Mouse (Mus musculus): ENCODE measurements at regions not wholly inside any gene's neighbourhood (a gene's known extent, or its start where the extent isn't known, plus 50 kb on each side); places are given as distances from the start of the nearest gene placed in this dataset.
A peak's percentile ranks its signal among the peaks of the same experiment; 100 is the strongest.

- no peak for DNase-seq (ENCODE audit: low spot score)
These were observed 152.3 kb downstream of the Dkk2 start for GRCm38 (mm10) chr3:132237344-132237743.

GRCm38 (mm10) chr3:132257834-132258233 lies 172.7 kb downstream of the Dkk2 start:
- no peak for DNase-seq (ENCODE audit: low spot score)

DNA sequence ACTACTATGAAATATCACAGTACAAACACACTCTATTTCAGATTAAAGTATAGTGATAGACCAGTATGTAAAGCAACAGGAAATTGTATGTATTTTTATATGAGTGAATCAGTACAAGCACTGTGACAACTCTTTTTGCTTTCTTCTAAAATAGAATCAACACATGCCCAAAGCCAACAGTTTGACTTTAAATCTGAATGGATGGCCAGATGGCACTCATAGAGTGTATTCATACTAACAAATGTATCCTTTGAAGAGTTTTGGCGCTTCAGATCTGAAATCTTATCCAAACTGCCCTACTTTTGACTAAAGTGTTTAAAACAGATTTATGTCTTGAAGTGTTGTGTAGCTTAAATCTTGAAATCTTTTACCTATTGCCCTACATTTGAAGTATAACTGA lies 184.5 kb downstream of the Dkk2 start:
- no peak for DNase-seq (ENCODE audit: low spot score)

DNA sequence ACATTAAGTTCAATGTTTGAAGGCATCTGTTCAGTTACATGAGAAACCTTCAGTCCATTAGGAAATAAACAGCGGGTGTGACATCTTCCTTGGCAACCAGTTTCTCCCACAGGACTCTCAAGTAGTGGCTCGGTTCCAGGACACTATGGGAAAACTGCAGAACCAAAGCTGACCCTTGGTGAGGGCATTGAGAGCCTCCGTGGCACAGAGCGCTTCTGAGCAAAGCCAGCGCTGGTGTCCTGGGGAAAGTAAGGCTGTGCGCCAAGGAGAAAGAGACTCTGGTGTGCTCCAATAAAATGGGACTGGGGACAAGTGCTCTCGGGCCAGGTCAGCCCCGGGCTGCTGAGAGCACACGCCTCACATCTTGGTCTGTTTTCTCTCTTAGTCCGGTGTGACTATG lies 189.7 kb downstream of the Dkk2 start:
- DNase-seq (ENCODE audit: low spot score) = no peak

GRCm38 (mm10) chr3:132277771-132278170 lies 192.7 kb downstream of the Dkk2 start:
- no peak for DNase-seq (ENCODE audit: low spot score)

DNA sequence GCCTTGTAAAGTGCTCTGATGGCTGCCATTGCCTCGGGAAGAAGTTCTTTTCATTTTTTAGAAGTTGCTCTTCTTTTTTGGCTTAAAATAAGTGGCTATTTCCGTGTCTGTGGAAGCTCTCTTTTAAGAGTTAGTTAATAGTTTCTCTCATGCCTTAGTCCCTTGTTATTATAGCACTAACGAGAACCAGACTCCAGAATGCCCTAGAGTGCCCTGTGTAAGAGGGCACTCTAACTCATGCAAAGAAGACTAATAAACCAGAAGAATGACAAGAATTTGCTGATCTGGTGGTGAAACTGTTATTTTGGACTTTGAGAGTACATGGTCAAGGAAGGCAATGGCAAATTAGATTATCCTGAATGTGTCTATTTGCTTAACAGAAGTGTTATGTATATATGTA lies 202.6 kb downstream of the Dkk2 start:
- DNase-seq (ENCODE audit: low spot score) = no peak

GRCm38 (mm10) chr3:132326961-132327360 lies 241.9 kb downstream of the Dkk2 start:
- no peak for DNase-seq (ENCODE audit: low spot score)

- peak; percentile 53 for DNase-seq (ENCODE audit: low spot score)
These were observed 258.5 kb downstream of the Dkk2 start for GRCm38 (mm10) chr3:132343625-132344024.

DNA sequence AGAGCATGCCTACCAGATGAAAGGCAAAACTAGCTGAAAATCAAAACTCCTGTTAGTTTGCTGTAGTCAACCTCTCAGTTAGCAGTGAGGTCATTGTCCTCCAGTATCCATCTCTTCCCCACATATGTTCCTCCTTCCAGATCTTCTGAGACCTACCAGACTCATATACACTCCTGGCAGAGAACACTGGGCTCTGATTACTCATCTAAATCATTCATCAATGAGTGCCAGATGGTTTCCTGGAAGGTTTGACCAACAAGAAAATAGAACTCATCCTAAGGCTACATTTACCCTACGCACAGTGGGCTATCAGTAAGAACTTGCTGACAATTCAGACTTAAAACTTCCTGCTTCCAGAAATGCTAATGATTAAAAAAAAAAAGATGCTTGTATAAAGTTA lies 260.8 kb downstream of the Dkk2 start:
- DNase-seq (ENCODE audit: low spot score) = no peak

- peak; percentile 24 for DNase-seq (ENCODE audit: low spot score)
These were observed 264.5 kb downstream of the Dkk2 start for GRCm38 (mm10) chr3:132349602-132350001.

- DNase-seq (ENCODE audit: low spot score) = no peak
These were observed 268.1 kb downstream of the Dkk2 start for GRCm38 (mm10) chr3:132353204-132353603.

GRCm38 (mm10) chr3:132359596-132359995 lies 270.0 kb upstream of the Gimd1 start:
- no peak for DNase-seq (ENCODE audit: low spot score)

- DNase-seq (ENCODE audit: low spot score) = no peak
These were observed 254.0 kb upstream of the Gimd1 start for GRCm38 (mm10) chr3:132375579-132375978.

DNA sequence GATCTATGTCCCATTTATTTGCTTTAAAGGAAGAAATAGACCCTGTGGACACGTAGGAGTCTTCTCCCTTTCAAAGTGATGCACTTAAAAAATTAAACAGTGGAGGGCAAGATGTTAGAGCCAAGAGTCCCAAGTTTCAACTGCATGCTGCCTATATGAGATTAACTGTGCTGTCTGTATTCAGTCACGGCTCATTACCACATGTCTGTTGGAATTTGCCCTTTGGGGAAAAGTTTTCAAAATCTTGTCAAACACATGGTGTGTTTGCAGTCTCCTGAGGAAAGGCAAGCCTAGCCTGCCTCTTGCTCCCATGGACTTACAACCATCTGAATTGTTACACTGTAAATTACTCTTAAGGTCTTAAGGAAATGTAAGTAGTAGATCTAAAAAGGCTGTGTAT lies 211.9 kb upstream of the Gimd1 start:
- no peak for DNase-seq (ENCODE audit: low spot score)

DNA sequence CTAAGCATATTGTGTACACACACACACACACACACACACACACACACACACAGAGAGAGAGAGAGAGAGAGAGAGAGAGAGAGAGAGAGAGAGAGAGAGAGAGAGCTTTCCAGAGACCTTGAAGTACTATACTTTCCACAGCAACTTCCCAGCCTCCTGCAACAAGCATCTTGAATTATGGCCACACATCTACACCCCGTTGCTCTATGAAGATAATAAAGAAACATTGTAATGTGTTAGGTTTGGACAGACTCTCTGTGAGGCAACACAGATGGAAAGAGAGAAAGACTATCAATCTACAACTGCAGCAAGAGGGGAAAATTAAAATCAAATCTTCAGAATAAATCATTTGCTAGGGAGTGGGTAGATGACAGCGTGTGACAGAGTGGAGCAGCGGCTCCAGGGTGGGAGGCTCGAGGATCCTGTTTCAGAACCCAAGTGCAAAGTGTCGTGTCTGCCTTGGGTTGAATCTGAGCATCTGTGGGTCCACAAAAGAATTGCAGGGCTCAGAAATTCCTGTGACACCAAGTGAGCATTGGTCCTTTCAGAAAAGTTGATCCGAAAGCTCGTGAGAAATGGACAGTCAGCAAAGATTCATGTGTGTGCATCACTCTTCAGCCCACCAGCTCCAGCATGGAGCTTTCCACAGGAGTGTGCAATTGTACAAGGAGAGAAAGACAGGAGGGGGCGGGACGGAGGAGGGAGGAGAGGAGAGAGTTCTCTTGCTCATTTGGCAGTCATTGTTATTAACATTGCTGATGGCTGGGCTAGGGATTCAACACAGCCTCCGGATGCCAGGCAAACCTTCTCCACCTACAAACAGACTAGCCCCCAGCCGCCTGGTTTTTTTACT lies 203.6 kb upstream of the Gimd1 start:
- peak; percentile 14 for DNase-seq (ENCODE audit: low spot score)

DNA sequence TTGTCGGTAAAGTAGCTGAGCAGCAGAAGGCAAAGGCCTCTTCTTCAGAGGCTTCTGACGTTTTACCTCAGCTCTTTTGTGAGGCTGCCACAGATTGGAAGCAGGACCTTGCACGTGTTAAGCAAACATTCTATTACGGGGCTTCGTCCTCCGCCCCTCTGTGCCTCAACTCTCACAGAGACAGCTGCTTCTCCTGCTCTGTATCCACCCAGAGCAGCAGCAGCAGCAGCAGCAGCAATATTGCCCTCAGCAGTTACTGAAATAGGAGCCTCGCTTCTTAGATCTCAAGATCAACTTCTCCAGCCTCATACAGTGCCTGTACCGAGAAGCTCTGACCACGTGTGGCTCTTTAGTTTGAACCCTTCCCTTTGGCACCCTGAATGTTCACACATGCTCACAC lies 202.4 kb upstream of the Gimd1 start:
- no peak for DNase-seq (ENCODE audit: low spot score)

DNA sequence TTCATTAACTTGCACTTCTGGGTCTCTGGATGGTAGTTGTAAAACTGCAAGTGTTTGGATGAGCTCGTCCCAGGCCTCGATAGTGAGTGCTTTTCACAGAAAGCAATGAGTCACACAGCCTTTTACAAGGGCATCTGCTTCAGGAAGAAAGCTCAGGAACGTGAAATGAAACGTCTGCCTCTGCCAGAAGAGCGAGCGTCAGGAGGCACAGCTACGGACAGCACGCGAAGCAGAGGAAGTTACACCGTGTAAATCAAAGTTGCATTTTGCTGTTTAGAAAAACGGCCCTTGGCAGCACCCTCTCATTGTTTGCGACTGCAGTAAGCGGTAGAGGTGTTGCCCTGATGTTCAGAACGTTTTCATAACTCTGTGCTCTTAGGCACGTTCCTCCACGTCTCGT lies 201.5 kb upstream of the Gimd1 start:
- peak; percentile 9 for DNase-seq (ENCODE audit: low spot score)

- no peak for DNase-seq (ENCODE audit: low spot score)
These were observed 197.8 kb upstream of the Gimd1 start for GRCm38 (mm10) chr3:132431805-132432204.

DNA sequence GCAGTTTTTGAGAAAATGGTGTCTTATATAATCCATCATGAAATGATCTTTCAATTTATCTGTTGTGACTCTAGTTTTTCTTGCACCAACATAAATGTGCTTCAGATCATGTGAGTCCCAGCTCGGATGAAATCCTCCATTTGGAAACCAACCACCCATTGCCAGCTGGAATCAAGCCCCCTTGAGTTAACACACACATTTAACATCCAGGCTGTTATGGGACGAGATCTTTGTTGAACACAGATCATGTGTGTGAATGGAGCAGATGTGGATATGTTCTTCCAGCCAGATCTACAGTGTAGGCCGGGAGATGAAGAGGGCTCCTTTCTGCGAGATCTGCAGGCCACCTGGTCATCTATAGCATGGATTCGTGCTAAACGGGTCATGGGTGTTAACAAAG lies 188.4 kb upstream of the Gimd1 start:
- no peak for DNase-seq (ENCODE audit: low spot score)

GRCm38 (mm10) chr3:132453927-132454326 lies 175.7 kb upstream of the Gimd1 start:
- DNase-seq (ENCODE audit: low spot score) = no peak

DNA sequence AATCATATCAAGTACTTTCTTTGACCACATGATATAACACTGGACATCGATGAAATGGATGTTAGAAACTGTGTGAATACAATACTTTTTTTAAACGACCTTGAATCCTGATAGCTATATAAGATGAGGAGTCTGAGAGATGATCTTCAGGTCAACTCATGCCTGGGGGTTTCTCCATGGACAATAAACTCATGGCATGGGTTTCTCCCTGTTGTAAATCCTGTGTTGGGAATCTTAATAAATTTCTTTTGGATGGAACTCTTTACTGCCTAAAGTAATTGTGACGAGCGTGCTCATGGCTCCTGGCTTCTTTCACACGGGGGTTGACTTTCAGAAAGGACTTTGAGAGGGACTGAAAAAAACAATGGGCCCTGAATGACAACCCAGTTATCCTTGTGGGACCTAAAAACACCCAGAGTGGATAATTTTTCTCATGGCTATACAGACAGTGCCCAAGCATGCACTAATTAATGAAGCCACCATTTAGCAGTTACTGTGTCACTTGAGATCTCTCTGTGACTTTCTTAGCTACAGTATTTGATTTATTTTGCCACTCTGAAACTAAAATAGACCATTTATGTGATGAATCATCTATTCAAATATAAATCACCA lies 167.2 kb upstream of the Gimd1 start:
- no peak for DNase-seq (ENCODE audit: low spot score)

- no peak for DNase-seq (ENCODE audit: low spot score)
These were observed 158.6 kb upstream of the Gimd1 start for GRCm38 (mm10) chr3:132471070-132471469.

DNA sequence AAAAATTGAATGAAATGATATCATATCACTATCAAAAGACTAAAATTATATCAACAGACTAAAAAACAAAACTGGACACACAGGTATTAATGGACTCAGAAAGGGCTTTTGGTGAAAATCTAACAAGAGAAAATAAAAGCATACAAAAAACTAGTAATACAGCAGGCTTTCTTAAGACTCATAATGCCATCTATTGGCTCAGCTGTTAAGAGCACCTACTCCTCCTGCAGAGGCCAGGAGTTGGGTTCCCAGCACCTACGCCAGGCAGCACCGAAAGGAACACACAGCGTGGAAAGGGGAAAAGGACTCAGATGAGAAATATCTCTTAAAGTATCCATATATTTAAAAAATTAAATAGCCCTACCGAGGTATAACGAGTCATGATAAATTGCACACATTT lies 151.9 kb upstream of the Gimd1 start:
- DNase-seq (ENCODE audit: low spot score) = no peak

GRCm38 (mm10) chr3:132479275-132479674 lies 150.3 kb upstream of the Gimd1 start:
- DNase-seq (ENCODE audit: low spot score) = no peak

Data from yolk sac, embryonic 10.5 days (tissue).